Mouse (Mus musculus): ENCODE results near the gene Calm4.

- TF ChIP-seq POLR2A (IDR thresholded peaks at IDR 0.05; ENCODE audit: control insufficient read depth, extremely low read depth, insufficient read depth, low read length, poor library complexity) (no peak), CTCF (IDR thresholded peaks at IDR 0.05; ENCODE audit: borderline replicate concordance, control insufficient read depth, extremely low read depth, insufficient read depth, low read length, poor library complexity) (no peak)
Measured at GRCm38 (mm10) chr13:3825726-3826125, 11.8 kb upstream of the Calm4 start.
